Mouse (Mus musculus): ENCODE data around the gene Padi2. TPM values are rescaled to one million over a fixed set of nuclear protein-coding genes. Genes with fewer than 3 reads are reported as not detected.

Gene Padi2
- 1.7 and 1.8 TPM in 2 replicates for polyA plus RNA-seq (2012; rRNA removed)

DNA sequence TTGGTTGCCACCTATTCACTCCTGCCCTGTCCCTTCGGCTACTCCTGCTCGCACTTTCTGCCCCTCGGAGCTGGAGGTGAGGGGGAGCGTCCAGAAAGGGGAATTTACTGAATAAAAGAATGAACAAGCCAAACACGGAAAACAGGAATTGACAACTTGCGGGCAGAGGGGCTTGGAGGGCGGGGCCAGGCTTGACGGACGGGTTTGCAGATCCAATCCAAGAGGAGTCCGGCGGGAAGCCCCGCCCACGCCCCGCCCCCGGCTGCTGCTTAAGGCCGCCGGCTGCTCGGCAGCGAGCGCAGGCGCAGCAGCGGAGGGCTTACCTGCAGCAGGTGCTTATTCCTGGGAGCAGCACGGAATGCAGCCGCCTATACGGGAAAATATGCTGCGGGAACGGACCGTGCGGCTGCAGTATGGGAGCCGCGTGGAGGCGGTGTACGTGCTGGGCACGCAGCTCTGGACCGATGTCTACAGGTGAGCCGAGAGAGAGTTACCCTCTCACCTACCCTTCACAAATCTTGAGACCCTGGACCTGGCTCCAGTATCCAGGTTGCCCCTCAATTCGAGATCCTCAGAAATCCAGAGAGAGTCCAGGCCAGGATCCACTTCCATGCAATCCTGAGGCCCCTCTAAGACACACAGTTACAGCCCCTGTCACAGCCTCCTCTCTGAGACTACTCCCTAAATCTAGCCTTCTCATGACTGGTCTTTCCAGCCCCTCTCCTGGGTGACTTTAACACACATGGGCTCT, at the start of gene Padi2:
Gene Padi2 (plus strand): TSS at position 269 of the 751 bp plus-strand sequence.
- DNase-seq (ENCODE audit: low spot score) = peak; percentile 51

DNA sequence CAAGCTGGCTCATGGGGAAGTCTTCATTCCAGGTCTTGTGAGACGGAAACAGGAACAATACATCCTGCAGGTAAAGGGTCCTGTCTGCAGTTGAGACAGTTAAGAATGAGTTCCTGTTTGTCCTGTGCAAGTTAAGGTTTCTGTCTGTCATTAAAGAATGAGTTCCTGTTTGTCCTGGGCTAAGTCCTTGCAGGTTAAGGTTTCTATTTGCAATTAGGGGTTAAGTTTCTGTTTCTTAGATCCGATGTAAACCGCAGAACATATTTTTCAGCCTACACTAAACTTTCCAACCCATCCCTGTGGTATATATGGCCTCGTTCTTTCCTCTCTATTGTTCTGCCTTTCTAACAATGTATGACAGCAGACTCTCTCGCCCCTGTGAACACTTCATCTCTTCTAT, 49.1 kb upstream of the Padi2 start:
- DNase-seq (ENCODE audit: low spot score) = no peak

GRCm38 (mm10) chr4:140857813-140858212, 48.3 kb upstream of the Padi2 start:
- no peak for DNase-seq (ENCODE audit: low spot score)

DNA sequence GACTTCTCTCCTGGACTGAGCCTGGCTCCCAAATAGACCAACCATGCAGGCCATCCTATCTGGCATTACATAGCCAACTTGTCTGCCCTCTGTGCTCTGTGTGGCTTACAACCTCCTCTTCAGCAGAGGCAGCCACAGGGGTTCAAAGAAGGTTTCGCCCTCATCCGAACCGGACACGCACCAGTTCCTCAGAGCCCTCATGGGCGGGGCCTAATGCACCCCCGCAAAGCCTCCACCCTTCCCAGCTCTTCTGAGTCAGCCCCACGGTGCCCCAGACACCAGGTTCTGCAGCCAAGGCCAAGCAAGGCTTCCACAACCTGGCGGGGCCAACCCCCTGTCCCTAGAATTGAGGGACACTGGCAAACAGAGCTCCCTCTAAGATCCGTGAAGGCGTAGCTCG, 46.9 kb upstream of the Padi2 start:
- no peak for DNase-seq (ENCODE audit: low spot score)

- DNase-seq (ENCODE audit: low spot score) = no peak
Observed at GRCm38 (mm10) chr4:140860125-140860766, 45.9 kb upstream of the Padi2 start.

- no peak for DNase-seq (ENCODE audit: low spot score)
Observed at GRCm38 (mm10) chr4:140860767-140861147, 45.4 kb upstream of the Padi2 start.

DNA sequence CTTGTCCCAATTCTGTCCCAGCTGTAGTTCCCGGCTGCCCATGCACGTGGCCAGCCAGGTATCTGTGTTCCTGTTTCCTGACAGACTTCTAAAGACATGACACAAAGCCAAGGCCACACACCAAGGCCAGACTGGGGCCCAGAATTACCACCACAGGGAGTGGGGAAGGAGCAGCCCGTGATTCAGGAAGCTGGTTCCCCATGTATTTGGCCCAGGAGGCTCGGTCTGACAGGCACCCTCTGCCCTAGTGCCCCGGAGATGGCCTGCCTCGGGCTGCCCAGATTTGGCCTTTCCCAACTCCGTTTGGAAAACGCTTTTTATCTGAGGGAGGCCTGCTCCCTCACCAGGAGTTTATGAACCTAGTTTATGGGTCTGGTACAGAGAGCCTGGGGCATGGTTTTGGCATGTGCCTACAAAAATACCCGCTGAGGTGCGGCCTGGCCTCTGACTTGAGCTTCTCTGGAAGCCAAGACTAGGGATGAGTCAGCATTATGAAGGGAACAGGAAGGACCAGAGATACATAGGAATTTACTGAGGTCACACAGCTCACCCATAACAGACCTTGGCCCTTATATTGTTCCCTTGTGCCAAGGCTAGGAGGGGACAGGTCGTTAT, 44.0 kb upstream of the Padi2 start:
- no peak for DNase-seq (ENCODE audit: low spot score)

DNA sequence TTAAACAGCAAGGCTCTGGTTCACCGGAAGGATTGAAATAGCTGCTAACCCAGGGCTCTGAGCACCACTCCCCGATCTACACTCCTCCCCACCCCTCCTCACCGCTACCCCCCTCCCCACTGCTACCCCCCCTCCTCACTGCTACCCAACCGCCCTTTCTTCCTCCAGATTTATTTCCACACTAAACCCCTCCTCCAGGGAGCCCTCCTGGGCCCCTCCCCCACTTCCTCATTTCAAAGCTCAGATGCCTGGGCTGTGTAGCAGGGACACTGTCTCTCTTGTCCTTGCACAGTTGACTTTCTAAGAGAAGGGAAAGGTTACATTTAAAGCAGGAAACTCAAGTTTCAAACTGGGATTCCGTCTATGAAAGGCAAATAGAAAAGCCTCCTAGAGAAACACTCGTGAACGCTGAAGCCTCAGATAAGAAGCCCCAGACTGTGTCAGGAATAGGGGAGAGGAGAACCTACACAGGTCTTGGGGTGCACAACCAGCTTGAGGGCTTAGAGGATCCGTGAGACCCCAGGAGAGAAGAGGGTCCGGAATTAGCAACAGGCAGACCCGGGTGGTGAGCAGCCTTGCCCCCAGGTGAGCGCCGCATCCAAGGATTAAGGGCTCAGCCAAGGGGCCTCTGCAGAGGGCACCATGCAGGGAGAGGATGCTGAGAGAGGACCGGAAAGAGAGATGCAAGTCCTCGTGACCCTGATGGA, 37.5 kb upstream of the Padi2 start:
- no peak for DNase-seq (ENCODE audit: low spot score)

- no peak for DNase-seq (ENCODE audit: low spot score)
Observed at GRCm38 (mm10) chr4:140869945-140870344, 36.2 kb upstream of the Padi2 start.

GRCm38 (mm10) chr4:140870876-140871275, 35.3 kb upstream of the Padi2 start:
- no peak for DNase-seq (ENCODE audit: low spot score)

GRCm38 (mm10) chr4:140871376-140871775, 34.8 kb upstream of the Padi2 start:
- DNase-seq (ENCODE audit: low spot score) = peak; percentile 10

- peak; percentile 11 for DNase-seq (ENCODE audit: low spot score)
Observed at GRCm38 (mm10) chr4:140871851-140872685, 34.1 kb upstream of the Padi2 start.

GRCm38 (mm10) chr4:140872686-140872992, 33.5 kb upstream of the Padi2 start:
- peak; percentile 13 for DNase-seq (ENCODE audit: low spot score)

DNA sequence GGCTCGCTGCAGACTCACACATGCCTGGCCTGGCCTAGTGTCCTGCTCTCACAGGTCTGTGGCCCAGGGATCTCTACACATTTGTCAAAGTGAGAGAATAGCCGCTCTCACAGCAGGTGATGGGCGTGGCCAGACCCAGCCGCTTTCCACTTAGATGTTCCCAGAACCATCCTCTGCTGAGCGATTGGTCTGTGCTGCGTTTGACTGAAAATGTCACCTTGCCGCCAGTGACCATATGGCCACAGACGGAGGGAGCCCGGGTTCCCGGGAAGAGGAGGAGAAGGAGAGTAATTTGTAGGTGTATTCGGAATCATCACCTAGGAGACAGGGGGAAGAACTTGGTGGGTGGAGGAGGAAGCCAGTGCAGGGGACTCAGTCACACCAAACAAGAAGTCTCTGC, 33.1 kb upstream of the Padi2 start:
- peak; percentile 4 for DNase-seq (ENCODE audit: low spot score)

DNA sequence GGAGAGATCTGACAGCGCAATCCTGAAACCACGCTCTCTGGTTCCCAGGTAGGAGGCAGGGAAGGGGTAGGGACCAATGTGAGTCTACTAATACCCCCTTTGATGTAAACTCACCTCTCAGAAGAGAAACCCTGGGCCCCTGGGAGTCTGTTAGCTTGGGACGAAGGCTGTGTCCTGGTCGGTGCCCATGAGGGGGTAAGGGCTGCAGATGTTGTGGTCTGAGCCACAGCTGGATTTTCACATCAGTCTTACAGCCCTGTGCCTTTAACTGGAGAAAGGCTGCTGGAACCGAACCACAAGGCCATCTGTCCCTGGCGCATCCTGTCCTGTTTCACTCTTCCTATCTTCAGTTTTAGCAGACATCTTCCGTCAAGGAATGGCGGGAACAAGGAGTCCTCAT, 30.0 kb upstream of the Padi2 start:
- DNase-seq (ENCODE audit: low spot score) = peak; percentile 8

- peak; percentile 13 for DNase-seq (ENCODE audit: low spot score)
Observed at GRCm38 (mm10) chr4:140876681-140877080, 29.5 kb upstream of the Padi2 start.

DNA sequence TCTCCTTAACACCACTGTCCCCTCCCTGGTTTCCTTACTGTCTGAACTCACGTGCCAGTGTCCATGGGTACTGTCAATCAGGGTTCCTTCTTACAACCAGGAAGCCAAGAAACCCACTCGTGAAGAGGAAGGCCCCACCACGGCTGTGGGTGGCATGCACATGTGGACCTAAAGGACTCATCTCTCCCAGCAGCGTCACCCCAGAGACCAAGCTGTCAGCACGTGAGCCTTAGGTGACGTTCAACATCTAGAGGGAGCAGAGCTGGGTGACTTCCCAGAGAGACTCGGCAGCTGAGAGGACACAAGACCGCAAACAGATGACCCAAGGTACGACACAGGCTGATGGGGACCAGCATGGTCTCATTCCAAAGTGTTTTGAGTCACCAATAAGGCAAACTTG, 28.7 kb upstream of the Padi2 start:
- peak; percentile 15 for DNase-seq (ENCODE audit: low spot score)

DNA sequence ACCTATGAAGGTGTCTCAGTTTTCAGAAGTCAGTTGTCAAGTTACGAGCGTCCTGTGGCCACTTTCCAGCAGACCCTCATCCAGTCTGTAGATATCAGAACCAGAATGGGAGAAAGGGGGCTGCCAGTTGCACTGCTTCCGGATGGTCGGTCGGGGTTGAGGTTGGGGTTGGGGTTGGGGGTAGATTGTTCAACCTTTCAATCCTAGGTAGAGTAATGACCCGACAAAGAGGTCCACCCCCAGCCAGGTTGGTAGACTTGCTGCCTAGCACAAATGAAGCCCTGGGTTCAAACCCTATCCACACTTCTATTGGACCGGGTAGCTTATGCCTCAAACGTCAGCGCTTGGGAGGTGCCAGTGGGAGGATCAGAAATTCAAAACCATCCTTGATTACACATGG, 27.5 kb upstream of the Padi2 start:
- peak; percentile 10 for DNase-seq (ENCODE audit: low spot score)

GRCm38 (mm10) chr4:140879116-140879515, 27.0 kb upstream of the Padi2 start:
- DNase-seq (ENCODE audit: low spot score) = peak; percentile 4

DNA sequence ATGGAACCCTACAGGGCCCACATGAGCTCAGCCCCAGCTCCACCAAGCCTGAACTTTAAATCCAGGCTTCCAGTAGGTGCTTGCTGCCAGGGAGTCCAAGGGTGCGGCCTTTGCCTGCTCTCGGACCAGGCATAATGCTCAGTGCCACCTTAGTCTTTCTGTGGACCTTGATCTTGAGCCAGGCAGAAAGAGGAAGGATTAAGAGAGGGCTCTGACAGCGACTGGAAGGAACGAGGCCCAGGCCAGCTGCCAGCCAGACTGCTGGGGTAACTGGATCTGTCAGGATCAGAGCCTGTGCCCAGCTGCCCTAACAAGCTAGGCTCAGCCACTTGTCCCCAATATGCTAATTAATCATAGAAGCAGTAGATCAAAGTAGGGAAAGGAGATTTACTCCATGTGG, 26.4 kb upstream of the Padi2 start:
- peak; percentile 19 for DNase-seq (ENCODE audit: low spot score)

- DNase-seq (ENCODE audit: low spot score) = peak; percentile 5
Observed at GRCm38 (mm10) chr4:140880207-140880606, 25.9 kb upstream of the Padi2 start.
